Mouse (Mus musculus) cerebellum, postnatal 25 days (tissue): ENCODE measurements around the gene Tcta.
"Not testable (repeated sequence)": the region's sequence is repeated elsewhere in the genome, so short reads cannot be mapped to it uniquely, and the experiment has no call there.

Experiments
- DNase-seq, 2 experiments: peaks; one replicate each; pipeline ENCODE4 v3.0.0; 2021; ENCODE audit warnings: mixed read lengths in 2 of 2

Gene Tcta

DNA sequence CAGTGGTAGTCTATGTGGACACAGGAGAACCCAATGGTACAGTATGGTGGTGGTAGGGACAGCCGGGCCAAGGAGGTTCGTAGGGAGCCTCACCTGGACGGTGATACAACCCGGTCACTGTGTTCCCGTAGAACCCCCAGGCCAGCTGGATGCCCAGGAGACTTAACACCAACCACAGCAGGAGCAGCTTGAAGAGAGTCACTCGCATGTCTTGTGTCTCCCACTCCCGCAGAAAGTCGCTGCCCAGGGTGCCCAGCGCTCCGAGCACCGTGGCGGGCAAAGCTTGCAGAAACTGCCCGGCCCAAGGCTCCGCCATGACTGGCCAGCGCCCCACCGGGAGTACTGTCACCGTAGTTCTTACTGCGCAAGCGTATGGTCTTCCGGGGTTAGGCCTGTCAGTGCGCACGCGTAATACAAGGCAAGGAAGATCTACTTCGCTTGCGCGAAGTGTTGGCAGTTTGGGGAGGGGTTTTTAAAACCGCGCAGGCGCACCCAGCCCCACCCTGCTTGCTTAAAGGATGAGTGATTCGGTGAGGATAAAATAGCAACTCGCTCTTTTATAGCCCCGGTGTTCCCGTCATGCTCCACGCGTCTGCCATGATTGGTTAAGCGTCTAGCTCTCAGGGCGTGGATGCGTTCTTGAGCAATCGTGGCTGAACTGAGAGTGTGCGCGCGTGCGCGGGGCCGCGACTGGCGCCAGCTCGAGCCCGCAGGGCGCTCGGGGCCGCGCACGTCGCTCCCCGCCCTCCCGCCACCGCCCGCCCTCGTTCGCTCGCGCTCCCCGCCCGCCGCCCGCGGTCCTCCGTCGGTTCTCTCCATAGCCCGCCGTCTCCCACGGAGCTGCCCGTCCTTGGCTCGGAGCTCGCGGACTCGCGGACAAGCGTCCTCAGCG is at the start of gene Tcta, which contains the start of gene Rhoa:
Tcta (minus strand) TSS at position 532 of the 892 bp plus-strand sequence.
Rhoa (plus strand) TSS at position 501 of the 892 bp plus-strand sequence.
- peak; percentile 98 for DNase-seq

DNA sequence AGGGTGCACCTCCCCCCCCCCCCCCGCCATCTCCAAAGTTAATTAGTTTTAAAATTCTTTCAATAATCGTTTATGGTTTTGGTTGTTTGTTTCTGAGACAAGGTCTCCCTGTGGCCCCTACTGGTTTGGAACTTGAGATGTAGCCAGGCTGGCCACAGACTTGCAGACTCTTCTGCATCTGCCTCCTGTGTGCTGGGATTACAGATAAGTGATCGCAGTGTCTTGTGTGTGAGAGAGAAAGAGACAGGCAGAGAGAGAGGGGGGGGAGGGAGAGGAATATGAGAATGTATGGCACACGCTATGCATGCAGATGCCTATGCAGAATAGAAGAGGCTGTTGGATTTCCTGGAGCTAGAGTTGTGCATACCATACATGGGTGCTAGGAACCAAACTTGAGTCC is 43.8 kb upstream of the Tcta start:
- DNase-seq: no peak

DNA sequence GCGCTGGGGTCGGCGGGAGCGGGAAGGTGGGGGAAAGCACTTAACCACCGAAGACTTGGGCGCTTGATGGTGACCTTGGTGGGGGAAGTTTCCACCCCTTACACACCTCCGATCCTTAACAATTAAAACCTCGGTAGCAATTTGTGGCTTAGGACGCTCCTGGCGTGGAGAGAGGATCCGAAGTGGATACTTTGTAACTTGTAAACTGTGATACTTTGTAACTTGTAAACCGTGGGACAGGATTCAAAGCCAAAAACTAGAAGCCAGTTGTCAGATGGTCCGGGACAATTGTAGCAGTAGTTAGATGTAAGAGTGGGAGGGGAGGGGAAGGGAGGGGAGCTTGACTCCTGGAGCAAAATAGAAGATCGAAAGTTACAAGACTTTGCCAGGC is 42.3 kb upstream of the Tcta start:
- DNase-seq: no peak

DNA sequence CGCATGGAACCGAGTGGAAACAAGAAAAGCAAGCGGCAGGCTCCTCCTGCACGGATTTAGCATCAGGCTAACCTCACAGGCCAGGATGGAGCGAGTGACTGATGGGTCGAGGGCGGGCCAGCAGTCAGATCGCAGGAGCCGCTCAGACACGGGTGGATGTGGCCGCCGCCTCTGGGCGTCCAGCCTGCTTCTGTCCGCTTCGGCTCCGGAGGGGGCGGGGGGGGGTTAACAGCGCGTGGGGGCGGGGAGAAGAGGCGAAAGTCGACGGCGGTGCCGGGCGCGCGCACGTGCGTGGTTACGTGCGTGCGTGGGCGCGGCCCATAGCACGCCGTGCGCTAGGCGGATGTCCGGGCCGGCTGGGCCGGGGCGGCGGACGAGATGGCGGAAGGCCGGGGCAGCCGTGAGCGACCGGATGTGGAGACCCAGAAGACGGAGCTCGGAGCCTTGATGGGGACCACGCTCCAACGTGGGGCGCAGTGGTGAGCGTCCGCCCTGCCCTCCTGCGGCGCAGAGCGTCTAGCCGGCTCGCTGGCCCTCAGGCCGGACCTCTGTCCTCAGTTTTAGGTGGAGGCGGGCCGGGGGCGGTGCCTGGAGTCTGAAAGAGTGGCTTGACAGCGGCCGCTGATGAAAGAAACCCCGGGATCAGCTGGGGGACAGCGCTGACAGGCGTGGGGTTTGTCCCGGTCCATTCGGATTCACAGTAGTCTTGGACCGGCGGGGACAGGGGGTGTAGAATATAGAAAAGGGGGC is 41.8 kb upstream of the Tcta start, which contains the start of gene Usp4:
Usp4 (plus strand) TSS at position 314 of the 750 bp plus-strand sequence.
- peak; percentile 89 to 96 for DNase-seq

DNA sequence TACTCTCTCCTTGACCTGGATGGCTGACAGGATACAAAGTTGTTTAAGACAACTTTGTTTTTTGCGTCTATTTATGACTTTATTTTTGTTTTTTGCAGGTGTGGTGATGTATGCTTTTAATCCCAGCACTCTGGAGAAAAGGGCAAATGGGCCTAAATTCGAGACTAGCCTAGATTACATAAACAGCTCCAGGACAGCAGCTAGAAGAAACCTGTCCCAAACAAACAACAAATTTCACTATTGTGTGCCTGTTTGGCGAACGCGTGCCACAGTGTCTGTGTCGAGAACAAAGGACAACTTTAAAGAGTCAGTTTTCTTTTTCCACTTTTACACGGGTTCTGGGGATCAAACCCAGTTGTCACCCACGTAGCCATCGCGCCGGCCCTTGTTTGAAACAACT is 41.1 kb upstream of the Tcta start:
- no peak for DNase-seq

DNA sequence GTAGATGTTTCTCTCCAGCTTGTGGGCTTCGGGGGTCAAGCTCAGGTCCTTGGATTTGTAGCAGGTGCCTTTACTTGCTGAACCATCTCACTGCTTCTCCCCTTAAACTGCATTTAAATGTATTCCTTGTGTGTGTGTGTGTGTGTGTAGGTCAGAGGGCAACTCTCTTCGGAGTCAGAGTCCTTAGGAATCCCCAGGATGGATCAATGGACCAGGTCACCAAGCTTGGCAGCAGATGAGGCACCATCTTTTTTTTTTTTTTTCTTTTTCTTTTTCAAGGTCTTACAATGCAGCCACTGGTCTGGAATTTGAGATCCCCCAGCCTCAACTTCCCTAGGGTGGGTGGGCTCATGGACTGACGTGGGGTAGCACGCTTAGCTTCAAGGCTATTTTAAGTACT is 38.5 kb upstream of the Tcta start:
- DNase-seq: no peak

DNA sequence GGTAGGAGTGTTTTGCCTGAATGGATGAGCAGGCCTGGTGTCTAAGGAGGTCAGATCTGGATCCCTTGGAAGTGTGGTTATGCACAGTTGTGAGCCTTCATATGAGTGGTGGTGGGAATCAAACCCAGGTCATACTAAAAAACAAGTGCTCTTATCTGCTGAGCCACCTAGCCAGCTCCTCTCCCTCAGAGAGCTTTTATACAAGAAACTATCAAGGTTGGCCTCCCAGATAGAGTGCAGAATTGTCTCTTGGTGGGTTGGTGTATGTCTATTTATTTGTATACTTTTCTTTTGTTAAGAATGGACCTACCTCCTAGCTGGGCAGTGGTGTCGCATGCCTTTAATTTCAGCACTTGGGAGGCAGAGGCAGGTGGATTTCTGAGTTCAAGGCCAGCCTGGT is 37.9 kb upstream of the Tcta start:
- no peak for DNase-seq

DNA sequence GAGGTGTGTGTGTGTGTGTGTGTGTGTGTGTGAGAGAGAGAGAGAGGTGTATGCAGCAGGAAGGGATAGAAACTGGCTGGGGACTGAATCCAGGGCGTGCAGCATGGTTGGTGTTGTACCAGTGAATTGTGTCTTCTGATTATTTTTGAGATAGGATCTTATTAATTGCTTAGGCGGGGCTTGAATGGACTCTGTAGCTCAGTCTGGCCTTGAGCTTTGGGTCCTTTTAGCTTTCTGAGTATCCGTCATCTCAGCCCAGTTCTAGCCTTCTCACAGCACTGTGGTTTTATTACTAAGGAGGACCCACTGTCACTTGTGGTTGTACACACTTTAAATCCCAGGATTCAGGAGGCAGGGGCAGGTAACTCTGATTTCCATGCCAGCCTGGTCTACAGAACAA is 37.4 kb upstream of the Tcta start:
- no peak for DNase-seq

DNA sequence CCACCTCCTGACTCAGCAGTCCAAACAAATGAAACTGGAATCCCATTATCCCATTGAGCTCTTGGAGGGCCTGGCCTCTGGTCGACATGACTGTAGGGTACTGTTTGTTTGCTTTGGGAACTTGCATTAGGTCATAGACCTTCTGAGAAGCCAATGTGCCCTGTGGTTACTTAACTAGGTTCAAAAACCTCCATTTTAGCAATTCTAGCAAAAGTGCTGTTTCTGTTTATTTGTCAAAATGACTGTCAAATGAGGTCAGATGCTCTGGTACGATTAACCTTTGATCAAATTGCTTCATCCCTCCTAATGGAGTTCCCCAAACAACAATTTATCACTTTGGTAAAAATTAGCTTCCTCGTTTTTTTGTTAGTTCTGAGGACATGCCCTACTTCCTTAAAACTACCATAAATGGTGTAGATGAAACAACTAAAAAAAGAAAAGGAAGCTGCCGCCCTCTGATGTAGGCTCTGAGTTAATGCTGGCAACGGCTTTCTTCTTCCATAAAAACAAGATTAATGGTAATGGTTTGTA is 36.4 kb upstream of the Tcta start:
- DNase-seq: no peak

DNA sequence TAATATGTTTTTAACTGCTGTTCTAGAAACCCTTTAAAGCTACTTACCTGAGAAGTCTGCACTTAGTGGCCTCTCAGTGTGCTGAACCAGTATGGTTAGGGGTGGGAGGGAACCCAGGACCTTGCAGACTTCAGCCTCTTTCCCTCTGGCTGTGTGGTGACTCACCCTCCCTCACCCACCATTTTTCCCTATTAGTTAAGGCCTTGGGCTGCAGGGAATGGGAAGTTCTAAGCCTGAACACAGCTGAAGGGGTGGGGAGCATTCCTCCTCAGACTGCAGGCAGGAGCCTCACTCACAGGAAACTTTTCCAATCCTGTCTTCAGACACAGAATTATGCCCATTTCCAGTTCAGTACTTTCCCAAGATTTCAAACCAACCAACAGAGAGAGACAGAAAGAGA is 35.8 kb upstream of the Tcta start:
- DNase-seq: no peak

DNA sequence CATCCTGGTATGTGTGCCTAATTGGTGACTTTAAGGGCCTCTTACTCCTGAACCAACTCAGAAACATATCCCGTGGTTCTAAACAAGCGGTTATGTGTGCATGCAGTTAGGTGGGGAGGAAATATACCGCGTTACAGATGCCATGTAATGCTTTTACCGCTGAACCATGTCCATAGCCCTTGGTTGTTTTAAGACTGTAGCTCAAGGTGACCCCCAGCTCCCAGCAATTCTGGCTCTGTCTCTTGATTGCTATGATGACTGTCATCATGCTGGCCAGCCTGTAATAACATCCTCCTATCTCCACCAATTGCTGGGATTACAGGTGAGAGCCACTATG is 35.1 kb upstream of the Tcta start:
- no peak for DNase-seq

DNA sequence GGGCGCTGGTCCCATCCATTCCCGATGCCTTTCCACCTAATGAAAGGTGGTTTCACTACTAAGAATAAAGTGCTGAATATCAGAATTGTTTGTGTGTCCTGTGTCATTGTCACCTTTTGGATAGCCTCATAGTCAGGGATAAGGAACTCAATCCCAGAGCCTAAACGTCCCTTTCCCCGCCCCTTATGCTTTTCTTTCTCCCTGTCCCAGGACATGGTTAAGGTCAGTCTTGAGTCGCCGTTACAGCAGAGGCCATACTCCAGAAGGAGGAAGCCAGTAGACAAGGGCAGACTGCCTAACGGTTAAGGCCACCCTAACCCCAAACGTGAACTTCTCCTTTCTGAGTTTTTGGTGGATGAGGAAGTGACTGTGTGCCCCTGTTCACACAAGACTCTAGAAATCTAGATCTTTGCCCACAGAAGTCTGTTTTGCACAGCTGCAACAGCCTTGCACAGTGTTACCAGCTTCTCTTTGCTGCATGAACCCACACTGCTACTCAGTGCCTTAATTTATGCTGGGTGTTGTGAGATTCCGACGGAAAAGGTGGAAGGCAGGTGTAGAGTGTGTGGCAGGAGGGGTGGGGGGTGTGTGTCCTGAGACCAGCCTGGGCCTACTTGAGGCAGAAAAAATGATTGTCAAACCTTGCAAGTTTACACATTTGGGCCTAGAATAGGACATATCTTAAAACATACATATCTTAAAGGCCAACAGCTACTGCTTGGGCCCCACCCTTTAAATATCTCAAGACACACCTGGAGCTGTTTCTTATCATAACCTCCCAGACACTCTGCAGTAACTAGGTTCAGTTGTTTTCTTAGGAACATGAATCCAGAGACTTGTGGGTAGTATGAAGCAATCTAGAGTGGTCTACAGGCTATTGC is 34.5 kb upstream of the Tcta start:
- no peak for DNase-seq

DNA sequence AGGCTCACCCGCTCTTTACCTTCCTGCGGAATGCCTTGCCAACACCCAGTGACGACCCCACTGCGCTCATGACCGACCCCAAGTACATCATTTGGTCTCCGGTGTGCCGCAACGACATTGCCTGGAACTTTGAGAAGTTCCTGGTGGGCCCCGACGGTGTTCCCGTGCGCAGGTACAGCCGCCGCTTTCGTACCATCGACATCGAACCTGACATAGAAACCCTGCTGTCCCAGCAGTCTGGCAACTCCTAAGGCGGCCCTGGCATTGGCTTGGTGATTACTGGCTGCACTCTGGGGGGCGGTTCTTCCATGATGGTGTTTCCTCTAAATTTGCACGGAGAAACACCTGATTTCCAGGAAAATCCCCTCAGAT is 33.9 kb upstream of the Tcta start:
- peak in 1 of 2 experiments; percentile 46 for DNase-seq

DNA sequence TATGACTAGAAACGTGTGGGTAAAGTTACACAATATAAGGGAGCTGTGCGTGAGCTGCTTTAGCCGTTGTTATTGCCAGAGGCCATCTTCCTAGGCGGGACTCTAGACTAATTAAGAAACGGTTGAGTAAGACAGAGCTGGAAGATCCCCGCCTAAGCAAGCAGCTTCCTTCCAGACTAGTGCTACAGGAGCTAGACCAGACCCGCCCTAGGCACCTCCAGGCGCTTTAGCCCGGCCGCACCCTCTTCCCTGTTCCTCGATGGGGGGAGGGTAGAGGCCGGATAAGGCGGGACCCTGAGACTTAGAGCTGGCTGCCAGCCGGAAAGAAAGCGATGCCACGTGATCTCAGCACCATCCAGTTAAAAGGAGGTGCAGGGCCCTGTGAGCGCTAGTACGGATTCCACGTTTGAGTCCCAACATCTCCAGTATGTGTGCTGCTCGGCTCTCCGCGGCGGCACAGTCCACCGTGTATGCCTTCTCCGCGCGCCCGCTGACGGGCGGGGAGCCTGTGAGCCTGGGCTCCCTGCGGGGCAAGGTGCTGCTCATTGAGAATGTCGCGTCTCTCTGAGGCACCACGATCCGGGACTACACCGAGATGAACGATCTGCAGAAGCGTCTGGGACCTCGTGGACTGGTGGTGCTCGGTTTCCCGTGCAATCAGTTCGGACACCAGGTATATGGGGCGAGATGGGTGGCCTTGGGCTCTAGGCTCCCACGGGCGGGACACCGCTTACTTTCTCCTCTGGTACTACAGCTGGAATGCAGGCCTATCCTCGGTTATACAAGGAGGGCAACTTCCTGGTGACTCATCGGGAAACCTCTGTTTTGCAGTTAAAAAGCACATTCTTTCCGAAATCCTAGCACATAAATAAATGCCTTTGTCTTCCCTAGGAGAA is 33.2 kb upstream of the Tcta start, which contains the start of gene Gpx1:
Gpx1 (plus strand) TSS at position 18 of the 896 bp plus-strand sequence.
- DNase-seq: peak; percentile 85 to 88

DNA sequence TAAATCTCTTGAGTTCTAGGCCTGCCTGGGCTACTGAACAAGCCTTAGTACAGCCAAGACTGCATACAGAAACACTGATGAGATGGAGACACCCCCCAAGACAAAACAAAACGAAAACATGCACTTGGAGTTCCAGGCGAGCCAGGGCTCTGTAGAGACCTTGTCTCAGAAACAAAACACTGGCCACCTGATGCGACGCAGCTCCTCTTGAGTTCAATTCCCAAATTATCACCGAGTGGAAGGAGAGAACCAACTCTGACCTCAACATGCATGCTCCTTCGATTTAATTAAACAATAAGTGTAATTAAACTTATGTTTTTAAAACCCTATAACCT is 32.6 kb upstream of the Tcta start:
- DNase-seq: no peak

DNA sequence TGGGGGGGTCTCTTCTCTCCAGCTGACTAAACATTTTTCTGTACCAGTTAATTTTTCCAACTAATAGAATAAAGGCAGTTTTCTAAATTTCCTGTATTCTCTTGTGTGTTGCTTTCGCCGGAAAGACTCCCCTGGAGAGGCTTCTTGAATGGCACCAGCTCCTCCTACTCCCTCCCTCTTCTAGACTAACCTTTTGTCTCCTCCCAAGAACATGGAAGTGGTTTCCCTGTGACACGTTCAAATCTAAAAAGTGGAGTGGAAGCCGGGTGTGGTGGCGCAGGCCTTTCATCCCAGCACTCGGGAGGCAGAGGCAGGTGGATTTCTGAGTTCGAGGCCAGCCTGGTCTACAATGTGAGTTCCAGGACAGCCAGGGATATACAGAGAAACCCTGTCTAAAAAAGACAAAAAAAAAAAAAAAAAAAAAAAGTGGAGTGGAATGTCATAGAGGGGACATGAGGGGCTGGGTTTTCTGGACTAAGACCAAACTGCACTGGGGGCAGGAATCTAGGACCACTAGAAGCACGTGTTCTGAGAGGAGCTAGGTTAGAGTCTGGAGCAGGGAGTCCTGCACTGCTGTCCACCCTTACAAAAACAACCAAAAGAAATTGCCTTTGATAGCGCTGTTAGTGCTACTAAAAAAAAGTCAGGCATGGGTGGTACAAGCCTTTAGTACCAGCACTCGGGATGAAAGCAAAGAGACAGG is 32.0 kb upstream of the Tcta start:
- no peak for DNase-seq

DNA sequence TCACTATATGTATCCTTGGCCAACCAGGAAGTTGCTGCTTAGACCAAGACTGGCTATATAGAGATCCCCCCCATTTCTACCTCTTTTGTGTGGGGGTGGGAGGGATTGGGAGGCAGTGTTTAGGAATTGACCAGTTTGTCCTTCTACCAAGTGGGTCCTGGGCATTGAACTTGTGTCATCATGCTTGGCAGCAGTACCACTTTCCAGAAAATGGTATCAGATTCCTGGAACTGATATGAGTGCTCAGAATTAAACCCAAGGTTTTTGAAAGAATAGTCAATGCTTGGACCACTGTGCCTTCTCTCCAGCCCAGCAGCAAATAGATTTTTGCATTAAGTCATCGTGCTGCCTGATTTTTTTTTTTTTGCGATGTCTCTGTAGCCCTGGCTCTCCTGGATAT is 19.9 kb upstream of the Tcta start:
- no peak for DNase-seq

DNA sequence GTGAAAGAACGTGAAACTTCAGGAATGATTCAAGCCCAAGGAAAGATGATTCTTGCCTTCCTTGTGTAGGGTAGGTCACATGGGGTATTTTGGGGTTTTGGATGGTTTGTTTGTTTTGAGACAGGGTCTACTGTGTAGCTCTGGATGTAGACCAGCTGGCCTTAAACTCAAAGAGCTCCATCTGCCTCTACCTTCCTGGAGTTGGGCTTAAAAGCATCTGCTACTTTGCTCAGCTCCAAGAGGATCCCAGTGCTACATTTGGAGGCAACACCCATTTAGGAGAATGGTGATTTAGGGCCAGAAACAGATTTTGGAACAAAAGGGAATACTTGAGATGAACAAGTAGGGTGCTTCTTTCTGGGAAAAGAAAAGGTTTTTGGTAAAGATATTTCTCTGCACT is 18.8 kb upstream of the Tcta start:
- DNase-seq: peak; percentile 42 to 53

DNA sequence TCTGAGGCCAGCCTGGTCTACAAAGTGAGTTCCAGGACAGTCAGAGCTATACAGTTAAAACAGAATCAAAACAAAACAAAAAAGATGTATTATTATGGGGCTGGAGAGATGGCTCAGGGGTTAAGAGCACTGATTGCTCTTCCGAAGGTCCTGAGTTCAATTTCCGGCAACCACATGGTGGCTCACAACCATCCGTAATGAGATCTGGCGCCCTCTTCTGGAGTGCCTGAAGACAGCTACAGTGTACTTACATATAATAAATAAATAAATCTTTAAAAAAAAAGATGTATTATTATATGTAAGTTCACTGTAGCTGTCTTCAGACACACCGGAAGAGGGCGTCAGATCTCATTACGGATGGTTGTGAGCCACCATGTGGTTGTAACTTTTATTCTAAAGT is 16.1 kb upstream of the Tcta start:
- not testable (repeated sequence) for DNase-seq

DNA sequence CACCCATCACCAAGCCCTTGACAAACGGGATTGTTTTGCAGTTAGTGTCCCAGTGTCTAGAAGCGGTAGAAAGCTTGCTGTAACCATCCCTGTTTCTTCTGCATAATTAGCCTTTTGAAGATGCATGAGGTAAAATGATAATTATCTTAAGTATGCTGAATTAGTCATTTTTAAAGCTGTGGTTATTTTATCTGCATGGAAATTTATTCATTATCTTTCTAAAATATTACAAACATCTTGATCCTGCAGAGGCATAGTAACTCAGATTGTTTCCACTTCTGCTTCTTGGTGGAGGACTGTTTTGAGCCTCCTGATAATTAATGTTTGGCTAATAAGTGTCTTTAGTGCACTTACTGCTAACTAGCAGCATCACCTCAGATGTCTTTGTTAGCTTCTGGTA is 12.5 kb upstream of the Tcta start:
- DNase-seq: no peak

DNA sequence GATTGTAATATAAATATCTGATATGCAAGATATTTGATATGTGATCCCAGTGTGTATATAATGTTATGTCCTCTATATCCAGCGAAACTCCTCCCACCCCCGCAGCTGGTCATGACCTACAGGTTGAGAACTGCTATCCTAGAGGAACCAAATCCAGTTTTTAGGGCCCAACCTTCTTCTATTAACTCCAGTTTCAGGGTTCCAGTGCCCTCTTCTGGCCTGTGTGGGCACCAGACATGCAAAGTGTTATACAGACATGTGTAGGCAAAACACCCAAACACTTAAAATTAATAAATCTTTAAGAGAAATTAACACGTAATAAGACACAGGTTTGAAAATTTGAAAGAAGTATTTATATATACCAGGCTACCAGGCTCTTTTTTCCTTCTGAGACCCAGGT is 11.6 kb upstream of the Tcta start:
- no peak for DNase-seq
